Mouse (Mus musculus): Measurements from ENCODE around the gene Ifna5.
"Not testable (repeated sequence)": the region's sequence is repeated elsewhere in the genome, so short reads cannot be mapped to it uniquely, and the experiment has no call there.

Gene Ifna5

DNA sequence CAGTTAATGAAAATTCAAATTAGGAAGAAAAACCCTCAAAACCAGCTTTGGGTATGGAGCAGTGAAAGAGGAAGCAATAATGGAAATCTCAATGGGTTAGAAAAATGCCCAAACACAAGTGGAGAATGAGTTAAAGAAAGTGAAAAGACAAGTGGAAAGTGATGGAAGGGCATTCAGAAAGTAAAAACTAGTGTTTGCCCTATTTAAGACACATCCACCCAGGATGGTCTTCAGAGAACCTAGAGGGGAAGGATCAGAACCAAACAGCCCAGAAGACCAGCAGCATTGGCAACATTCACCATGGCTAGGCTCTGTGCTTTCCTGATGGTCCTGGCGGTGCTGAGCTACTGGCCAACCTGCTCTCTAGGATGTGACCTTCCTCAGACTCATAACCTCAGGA, at the start of gene Ifna5:
Gene Ifna5, plus strand, starts transcription at position 301 of the 400 bp plus-strand sequence.
- DNase-seq (ENCODE audit: low spot score) = not testable (repeated sequence)

DNA sequence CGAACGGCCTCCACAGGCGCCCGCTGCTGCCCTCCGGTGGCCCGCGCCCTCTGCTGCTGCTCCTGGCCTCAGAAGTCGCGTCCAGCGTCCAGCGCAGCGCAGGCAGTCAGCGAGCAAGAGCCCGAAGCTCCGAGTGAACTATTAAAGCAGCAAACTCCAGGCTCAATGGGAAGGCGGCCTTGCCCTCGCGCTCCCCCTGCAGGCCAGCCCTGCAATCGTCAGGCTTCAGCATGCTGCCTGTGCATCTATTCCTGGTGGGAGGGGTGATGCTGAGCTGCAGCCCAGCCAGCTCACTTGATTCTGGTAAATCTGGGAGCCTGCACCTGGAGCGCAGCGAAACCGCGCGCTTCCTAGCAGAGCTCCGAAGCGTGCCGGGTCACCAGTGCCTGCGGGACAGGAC, 46.9 kb upstream of the Ifna5 start, which contains the start of gene Gm13277:
Gene Gm13277, plus strand, starts transcription at position 231 of the 400 bp plus-strand sequence.
- DNase-seq (ENCODE audit: low spot score) = not testable (repeated sequence)

DNA sequence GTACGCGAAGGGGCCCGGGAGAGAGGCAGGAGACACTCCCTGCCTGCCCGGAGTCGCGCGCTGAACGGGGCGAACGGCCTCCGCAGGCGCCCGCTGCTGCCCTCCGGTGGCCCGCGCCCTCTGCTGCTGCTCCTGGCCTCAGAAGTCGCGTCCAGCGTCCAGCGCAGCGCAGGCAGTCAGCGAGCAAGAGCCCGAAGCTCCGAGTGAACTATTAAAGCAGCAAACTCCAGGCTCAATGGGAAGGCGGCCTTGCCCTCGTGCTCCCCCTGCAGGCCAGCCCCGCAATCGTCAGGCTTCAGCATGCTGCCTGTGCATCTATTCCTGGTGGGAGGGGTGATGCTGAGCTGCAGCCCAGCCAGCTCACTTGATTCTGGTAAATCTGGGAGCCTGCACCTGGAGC, 44.1 kb upstream of the Ifna5 start, which contains the start of gene Gm13278:
Gene Gm13278, plus strand, starts transcription at position 301 of the 400 bp plus-strand sequence.
- not testable (repeated sequence) for DNase-seq (ENCODE audit: low spot score)

DNA sequence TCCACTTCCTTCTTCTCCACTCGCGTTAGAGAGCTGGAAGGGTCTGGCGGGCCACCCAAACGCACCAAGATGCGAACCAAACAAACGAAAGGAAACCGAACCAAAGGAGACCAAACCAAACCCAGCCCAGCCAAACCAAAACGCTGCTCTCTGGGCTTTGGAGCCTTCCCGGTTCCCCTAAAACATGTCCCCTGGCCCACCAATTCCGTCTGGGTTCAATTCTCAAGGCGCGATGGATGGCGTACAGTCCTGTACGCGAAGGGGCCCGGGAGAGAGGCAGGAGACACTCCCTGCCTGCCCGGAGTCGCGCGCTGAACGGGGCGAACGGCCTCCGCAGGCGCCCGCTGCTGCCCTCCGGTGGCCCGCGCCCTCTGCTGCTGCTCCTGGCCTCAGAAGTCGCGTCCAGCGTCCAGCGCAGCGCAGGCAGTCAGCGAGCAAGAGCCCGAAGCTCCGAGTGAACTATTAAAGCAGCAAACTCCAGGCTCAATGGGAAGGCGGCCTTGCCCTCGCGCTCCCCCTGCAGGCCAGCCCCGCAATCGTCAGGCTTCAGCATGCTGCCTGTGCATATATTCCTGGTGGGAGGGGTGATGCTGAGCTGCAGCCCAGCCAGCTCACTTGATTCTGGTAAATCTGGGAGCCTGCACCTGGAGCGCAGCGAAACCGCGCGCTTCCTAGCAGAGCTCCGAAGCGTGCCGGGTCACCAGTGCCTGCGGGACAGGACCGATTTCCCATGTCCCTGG, 41.2 kb upstream of the Ifna5 start, which contains the start of gene Gm13275:
Gene Gm13275, plus strand, starts transcription at position 552 of the 740 bp plus-strand sequence.
- DNase-seq (ENCODE audit: low spot score) = not testable (repeated sequence)

DNA sequence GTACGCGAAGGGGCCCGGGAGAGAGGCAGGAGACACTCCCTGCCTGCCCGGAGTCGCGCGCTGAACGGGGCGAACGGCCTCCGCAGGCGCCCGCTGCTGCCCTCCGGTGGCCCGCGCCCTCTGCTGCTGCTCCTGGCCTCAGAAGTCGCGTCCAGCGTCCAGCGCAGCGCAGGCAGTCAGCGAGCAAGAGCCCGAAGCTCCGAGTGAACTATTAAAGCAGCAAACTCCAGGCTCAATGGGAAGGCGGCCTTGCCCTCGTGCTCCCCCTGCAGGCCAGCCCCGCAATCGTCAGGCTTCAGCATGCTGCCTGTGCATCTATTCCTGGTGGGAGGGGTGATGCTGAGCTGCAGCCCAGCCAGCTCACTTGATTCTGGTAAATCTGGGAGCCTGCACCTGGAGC, 38.2 kb upstream of the Ifna5 start, which contains the start of gene Gm13279:
Gene Gm13279, plus strand, starts transcription at position 301 of the 400 bp plus-strand sequence.
- not testable (repeated sequence) for DNase-seq (ENCODE audit: low spot score)

DNA sequence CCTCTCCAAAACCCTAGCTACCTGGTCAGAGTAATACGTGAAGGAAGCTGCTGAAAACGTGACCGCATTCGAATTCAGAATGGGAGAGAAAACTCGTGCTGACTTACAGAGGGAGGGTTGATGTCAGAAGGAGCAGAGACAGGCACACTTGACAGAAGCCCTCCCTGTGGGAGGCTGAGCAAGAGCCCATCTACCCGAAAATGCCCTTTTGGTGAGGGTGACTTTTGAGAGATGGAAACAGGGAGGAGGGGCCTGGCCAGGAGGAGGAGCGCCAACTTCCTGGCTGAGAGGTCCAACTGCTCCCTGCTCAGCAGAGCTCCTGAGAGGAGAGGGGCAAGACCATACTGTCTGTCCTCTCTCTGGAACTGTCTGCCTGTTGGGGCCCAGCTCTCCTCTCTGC, 36.0 kb upstream of the Ifna5 start, which contains the start of gene Gm13285:
Gene Gm13285, plus strand, starts transcription at position 301 of the 400 bp plus-strand sequence.
- DNase-seq (ENCODE audit: low spot score) = not testable (repeated sequence)

DNA sequence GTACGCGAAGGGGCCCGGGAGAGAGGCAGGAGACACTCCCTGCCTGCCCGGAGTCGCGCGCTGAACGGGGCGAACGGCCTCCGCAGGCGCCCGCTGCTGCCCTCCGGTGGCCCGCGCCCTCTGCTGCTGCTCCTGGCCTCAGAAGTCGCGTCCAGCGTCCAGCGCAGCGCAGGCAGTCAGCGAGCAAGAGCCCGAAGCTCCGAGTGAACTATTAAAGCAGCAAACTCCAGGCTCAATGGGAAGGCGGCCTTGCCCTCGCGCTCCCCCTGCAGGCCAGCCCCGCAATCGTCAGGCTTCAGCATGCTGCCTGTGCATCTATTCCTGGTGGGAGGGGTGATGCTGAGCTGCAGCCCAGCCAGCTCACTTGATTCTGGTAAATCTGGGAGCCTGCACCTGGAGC, 32.4 kb upstream of the Ifna5 start, which contains the start of gene Gm13287:
Gene Gm13287, plus strand, starts transcription at position 301 of the 400 bp plus-strand sequence.
- DNase-seq (ENCODE audit: low spot score) = not testable (repeated sequence)

DNA sequence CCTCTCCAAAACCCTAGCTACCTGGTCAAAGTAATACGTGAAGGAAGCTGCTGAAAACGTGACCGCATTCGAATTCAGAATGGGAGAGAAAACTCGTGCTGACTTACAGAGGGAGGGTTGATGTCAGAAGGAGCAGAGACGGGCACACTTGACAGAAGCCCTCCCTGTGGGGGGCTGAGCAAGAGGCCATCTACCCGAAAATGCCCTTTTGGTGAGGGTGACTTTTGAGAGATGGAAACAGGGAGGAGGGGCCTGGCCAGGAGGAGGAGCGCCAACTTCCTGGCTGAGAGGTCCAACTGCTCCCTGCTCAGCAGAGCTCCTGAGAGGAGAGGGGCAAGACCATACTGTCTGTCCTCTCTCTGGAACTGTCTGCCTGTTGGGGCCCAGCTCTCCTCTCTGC, 30.1 kb upstream of the Ifna5 start, which contains the start of gene Gm13288:
Gene Gm13288, plus strand, starts transcription at position 301 of the 400 bp plus-strand sequence.
- not testable (repeated sequence) for DNase-seq (ENCODE audit: low spot score)

DNA sequence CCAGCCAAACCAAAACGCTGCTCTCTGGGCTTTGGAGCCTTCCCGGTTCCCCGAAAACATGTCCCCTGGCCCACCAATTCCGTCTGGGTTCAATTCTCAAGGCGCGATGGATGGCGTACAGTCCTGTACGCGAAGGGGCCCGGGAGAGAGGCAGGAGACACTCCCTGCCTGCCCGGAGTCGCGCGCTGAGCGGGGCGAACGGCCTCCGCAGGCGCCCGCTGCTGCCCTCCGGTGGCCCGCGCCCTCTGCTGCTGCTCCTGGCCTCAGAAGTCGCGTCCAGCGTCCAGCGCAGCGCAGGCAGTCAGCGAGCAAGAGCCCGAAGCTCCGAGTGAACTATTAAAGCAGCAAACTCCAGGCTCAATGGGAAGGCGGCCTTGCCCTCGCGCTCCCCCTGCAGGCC, 29.6 kb upstream of the Ifna5 start:
- not testable (repeated sequence) for DNase-seq (ENCODE audit: low spot score)

DNA sequence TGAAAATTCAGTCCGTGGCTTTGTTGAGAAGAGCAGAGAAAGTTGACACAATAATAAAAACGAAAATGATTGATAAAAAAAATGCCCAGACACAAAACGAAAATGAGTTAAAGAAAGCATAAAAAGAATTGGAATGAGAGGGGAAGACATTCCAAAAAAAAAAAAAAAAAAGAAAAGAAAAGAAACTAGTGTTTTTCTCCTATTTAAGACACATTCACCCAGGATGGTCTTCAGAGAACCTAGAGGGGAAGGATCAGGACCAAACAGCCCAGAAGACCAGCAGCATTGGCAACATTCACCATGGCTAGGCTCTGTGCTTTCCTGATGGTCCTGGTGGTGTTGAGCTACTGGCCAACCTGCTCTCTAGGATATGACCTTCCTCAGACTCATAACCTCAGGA, 19.4 kb upstream of the Ifna5 start, which contains the start of gene Ifna7:
Gene Ifna7, plus strand, starts transcription at position 301 of the 400 bp plus-strand sequence.
- no peak for DNase-seq (ENCODE audit: low spot score)

DNA sequence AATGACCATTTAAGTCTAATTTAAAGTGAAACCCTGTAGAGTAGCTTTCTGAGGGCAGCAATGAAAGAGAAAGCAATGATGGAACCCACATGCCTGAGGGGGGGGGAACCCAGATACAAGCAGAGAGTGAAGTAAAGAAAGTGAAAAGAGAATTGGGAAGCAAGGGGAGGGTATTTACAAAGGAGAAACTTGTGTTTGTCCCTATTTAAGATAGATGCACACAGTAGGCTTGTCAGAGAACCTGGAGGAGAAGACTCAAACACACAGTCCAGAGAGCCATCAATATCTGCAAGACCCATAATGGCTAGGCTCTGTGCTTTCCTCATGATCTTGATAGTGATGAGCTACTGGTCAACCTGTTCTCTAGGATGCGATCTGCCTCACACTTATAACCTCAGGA, 15.7 kb upstream of the Ifna5 start, which contains the start of gene Ifna11:
Gene Ifna11, plus strand, starts transcription at position 301 of the 400 bp plus-strand sequence.
- DNase-seq (ENCODE audit: low spot score) = no peak

DNA sequence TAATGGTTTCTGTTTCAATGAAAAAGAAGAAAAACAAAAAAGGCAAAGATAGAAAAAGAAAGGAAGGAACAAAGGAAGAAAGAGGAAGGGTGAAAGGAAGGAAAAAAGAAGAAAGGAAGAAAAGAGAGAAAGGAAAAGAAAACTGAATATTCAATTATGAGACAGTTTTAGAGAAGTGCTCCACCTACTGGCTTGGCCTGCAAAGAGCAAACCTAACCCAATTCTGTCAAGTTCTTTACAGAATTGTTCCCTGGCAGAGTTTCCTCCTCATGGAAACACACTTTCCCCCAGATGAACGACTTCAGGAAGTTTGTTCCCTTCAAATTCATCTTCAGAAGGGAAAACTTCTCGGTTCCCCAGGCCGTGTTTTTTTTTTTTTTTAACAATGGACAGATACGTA, 12.3 kb upstream of the Ifna5 start:
- peak; percentile 39 for DNase-seq (ENCODE audit: low spot score)

DNA sequence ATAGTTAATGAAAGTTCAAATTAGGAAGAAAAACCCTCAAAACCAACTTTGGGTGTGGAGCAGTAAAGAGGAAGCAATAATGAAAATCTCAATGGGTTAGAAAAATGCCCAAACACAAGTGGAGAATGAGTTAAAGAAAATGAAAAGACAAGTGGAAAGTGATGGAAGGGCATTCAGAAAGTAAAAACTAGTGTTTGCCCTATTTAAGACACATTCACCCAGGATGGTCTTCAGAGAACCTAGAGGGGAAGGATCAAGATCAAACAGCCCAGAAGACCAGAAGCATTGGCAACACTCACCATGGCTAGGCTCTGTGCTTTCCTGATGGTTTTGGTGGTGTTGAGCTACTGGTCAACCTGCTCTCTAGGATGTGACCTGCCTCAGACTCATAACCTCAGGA, 8.2 kb upstream of the Ifna5 start, which contains the start of gene Ifna6:
Gene Ifna6, plus strand, starts transcription at position 301 of the 400 bp plus-strand sequence.
- not testable (repeated sequence) for DNase-seq (ENCODE audit: low spot score)

DNA sequence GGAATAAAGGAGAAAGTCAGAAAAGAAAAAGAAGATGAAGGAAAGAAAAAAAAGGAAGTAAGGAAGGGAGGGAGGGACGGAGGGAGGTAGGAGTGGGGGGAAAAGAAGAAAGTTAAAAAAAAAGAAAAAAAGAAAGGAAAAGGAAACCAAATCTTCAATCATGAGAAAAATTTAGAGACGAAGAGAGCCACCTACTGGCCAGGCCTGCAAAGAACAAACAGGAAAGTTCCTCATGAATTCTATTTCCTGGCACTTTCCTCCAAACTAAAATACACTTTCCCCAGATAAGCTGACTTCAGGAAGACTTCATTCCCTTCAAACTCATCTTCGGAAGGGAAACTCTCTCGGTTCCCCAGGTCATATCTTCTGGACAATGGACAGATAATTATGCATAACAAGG, 4.8 kb upstream of the Ifna5 start:
- peak; percentile 58 for DNase-seq (ENCODE audit: low spot score)

DNA sequence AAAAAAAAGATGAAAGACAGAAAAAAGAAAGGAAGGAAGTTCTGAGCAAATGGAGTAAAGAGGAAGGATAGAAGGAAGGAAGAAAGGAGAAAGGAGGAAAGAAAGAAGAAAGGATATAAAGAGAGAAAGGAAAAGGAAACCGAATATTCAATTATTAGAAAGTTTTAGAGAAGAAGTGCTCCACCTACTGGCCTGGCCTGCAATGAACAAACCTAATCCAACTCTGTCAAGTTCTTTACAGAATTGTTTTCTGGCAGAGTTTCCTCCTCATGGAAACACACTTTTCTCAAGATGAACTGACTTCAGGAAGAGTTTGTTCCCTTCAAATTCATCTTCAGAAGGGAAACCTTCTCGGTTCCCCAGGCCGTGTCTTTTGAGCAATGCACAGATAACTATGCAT, 3.5 kb downstream of the Ifna5 start:
- peak; percentile 39 for DNase-seq (ENCODE audit: low spot score)

DNA sequence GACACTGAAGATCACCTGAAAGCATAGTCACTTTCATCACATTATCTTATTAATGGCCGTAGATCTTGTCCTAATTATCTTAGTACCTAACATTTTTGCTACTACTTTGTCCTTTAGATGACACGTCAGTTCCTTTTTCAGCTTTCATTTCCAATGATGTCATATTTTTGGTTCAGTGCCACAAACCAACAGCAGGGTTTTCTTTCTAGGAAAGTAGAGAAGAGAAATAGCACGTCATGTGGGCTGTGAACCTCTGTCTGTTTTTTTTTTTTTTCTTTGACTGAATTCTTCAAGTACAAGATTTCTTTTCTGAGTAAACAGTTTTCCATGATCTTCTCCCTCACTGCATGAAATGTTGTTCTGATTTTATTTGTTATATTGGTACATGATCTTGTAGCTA, 4.7 kb downstream of the Ifna5 start:
- no peak for DNase-seq (ENCODE audit: low spot score)

DNA sequence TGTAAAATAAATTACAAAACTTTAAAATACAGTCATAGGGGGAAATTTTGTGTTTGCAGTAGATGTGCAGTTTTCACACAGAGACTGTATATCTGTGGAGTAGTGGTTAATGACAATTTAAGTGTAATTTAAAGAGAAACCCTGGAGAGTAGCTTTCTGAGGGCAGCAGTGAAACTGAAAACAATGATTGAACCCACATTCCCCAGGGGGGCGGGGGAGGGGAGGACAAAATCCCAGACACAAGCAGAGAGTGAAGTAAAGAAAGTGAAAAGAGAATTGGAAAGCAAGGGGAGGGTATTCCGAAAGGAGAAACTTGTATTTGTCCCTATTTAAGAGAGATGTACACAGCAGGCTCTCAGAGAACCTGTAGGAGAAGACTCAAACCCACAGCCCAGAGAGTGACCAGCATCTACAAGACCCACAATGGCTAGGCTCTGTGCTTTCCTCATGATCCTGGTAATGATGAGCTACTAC, 6.2 kb downstream of the Ifna5 start, which contains the start of gene Ifna4:
Gene Ifna4, plus strand, starts transcription at position 424 of the 474 bp plus-strand sequence.
- DNase-seq (ENCODE audit: low spot score) = no peak

DNA sequence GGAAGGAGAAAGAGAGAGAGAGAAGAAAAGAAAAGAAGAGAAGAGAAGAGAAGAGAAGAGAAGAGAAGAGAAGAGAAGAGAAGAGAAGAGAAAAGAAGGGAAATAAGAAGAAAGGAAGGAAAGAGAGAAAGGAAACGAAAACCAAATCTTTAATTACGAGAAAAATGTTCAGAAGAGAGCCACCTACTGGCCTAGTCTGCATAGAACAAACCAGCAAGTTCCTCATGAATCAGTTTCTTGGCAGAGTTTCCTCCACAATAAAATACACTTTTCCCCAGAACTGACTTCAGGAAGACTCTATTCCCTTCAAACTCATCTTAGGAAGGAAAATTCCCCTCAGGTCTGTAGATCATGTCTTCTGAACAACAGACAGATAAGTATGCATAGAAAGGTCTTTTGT, 10.0 kb downstream of the Ifna5 start:
- no peak for DNase-seq (ENCODE audit: low spot score)

DNA sequence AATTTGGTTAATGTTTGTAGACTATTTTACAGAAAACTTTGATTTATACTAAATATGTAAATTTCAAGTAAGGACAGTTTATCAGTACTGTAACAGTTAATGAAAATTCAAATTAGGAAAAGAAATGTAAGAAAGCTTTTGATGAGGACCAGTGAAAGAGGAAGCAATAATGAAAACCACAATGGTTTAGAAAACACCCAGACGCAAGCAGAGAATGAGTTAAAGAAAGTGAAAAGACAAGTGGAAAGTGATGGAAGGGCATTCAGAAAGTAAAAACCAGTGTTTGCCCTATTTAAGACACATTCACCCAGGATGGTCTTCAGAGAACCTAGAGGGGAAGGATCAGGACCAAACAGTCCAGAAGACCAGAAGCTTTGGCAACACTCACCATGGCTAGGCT, 14.4 kb downstream of the Ifna5 start, which contains the start of gene Ifna1:
Gene Ifna1, plus strand, starts transcription at position 390 of the 400 bp plus-strand sequence.
- DNase-seq (ENCODE audit: low spot score) = no peak

DNA sequence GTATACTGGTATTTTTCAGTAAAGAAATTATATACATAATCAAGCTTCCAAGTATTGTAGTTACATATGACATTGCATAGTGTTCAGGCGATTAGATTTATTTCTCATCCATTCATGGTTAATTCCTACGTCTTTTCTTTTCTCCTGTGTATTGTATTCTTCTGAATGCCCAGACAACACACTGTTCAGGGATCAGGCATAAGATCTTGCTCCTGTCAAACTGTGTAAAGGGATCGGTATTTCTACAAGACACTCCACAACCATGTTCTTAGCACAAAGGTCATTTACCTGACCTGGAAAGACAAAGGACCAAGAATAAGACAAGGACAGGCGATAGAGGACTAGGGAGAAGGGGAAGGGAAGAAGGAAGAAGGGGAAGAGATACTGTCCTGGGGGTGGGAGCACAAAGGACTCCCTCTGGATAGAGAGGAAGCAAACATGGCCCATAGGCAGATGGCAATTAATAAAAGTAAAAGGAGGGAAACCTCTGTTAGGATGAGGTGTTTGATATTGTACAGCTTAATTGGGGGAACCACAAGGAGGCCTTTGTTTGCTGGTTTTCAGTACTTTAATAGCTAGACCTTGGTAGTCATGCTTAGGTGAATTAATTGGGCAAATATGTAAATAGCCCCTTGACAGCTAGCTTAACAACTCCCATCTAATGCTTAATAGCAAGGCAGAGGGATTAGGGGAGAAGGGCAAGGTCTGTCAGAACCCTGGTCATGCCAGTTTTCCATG, 15.9 kb downstream of the Ifna5 start:
- DNase-seq (ENCODE audit: low spot score) = no peak

DNA sequence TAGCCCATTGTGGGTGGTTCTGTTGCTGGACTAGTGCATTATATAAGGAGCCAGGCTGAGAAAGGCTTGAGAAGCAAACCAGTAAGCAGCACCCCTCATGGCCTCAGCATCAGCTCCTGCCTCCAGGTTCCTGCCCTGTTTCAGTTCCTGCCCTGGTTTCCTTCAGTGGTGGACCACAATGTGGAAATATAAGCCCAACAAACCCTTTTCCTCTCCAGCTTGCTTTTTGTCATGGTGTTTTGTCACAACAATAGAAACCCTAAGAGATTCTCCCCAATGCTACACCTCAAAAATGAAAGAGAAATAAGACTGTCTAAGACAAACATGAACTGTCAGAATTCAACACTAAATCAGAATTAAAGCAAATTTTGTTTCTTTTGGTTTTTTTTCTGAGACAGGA, 23.9 kb downstream of the Ifna5 start:
- DNase-seq (ENCODE audit: low spot score) = no peak

DNA sequence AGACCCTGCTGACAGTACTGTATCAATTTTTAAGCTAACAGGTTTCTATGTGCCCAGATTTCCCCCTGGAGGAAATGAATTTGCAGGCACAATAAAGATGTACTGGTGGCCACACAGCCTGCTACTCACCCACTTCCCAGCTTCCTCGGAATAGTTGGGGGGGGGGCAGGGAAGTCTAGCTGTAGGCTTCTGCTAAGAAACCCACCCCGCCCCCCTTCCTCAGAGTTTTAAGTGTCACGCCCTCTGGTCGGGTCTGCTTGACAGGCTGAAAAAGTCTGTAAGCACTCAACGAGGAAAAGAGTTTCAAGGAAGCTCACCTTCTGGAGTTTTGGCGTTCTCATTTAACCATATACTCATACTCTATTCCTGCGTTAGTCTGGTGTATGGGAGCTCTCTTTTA, 28.0 kb downstream of the Ifna5 start:
- DNase-seq (ENCODE audit: low spot score) = peak; percentile 51

All from embryo, embryonic 10.5 days (tissue).